Mouse (Mus musculus): ENCODE results near the gene Ndufb7. TPM values are rescaled to one million over a fixed set of nuclear protein-coding genes. Genes with fewer than 3 reads are reported as not detected.

The Ndufb7 gene
- total and polyA plus RNA-seq, 2 experiments from 2014 or later = 155 to 392 TPM

DNA sequence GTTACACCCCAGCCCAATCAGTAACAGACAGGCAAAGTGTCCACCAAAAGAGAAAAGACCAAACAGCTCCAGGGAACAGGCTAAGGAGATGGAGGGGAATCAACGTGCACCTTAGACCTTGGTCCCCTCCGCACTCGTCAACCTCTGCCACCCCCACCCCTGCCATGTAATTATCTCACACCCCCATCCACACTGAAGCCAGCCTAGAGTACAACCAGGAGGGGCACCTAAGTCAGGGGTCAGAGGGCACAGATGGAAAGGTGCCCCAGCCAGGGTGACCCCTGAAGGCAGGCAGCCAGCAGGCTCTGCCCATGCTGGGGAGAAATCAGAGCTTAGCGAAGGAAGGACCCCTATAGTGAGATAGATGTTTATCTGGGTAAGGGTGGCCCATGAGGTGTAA, 10.4 kb downstream of the Ndufb7 start:
- no peak for TF ChIP-seq CTCF (IDR thresholded peaks at IDR 0.05; ENCODE audit: low read depth)
- Histone ChIP-seq H3K4me1 (ENCODE audit: insufficient read depth) (0 out of 2 replicates have a peak, but pooled peaks cover 3% of the 10 kb centered on the region), H3K36me3 (ENCODE audit: insufficient read depth) (peaks cover 25% of the 10 kb centered on the region), H3K9ac (no peak overlapping the region), H3K4me2 (ENCODE audit: low read depth) (no peak overlapping the region), H3K27me3 (ENCODE audit: insufficient read depth, low read length) (no peaks in the 10 kb centered on the region), H3K9me3 (ENCODE audit: low read length) (no peaks in the 10 kb centered on the region), H3K27ac (ENCODE audit: low read depth, low read length) (no peak overlapping the region), H3K4me3 (ENCODE audit: low read depth, low read length) (no peak overlapping the region)
- WGBS = 80% methylated on average over 4 of the region's 4 CpGs
- DNase-seq (no peak), ATAC-seq (no peak)

DNA sequence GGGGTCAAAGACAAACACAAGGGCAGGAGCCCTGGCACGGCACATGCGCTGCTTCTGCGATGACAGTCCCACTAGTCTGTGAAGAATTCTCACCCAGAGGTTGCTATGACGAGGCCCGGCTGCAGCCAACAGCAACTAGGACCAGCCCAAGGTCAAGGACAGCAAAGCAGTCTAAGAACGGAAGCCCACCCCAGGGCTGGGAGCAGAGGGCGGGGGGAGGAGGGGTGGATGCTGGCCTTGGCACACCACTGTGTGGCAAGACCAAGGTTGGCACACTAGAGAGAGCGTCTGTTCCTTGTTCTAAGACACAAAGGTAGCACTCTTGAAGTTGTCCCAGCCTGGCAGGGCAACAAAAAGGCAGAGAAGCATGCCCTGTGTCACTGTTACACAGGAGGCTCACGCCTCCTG, 10.9 kb downstream of the Ndufb7 start:
- Histone ChIP-seq H3K4me1 (ENCODE audit: insufficient read depth) (0 out of 2 replicates have a peak, but pooled peaks cover 3% of the 10 kb centered on the region), H3K9ac (no peak overlapping the region), H3K4me2 (ENCODE audit: low read depth) (no peak overlapping the region), H3K27me3 (ENCODE audit: insufficient read depth, low read length) (no peaks in the 10 kb centered on the region), H3K27ac (ENCODE audit: low read depth, low read length) (no peak overlapping the region), H3K36me3 (ENCODE audit: insufficient read depth) (peaks cover 20% of the 10 kb centered on the region), H3K4me3 (ENCODE audit: low read depth, low read length) (no peak overlapping the region), H3K9me3 (ENCODE audit: low read length) (no peaks in the 10 kb centered on the region)
- DNase-seq (no peak), ATAC-seq (peak; percentile 30)
- no peak for TF ChIP-seq CTCF (IDR thresholded peaks at IDR 0.05; ENCODE audit: low read depth)
- 53% methylated on average over 9 of the region's 9 CpGs for WGBS

DNA sequence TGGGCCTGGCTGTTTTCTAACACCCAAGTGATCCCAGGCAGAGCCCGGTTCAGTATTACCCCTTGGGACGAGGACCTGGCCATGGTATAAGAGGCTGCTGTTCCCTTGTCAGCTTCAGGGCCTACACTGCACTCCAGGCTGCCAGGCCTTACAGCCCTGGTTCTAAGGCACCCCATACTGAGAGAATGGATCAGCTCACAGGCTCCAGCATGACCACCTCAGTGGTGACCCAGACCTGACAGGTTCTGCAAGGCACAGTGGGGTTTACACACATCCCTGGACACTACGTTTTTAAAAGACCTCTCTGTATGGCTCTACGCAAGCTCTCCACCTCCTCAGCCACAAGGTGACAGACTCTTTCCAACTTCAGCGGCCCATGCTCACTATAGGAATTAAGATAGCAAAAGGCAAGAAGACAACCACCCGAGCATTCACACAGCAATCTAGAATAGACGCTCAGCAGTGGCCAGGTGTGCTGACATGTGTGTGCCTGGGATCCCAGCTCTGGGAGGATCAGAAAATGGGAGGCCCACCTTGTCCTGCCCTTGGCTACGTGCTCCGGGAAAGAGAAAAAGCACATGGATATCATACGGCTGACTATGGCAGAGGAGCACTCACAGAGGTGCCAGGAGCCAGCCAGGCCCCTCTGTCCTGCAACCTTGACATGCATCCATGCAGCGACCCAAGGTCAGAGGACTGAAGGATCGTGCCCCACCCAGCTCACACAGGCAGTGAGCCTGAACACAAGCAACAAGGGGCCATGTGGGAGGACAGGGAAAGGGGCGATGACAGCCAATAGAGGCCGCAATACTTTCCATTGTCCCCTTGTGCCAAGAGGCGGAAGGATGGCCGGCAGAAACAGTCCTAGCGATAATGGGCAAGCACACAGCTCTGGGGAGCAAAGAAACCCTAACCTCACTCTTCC, 11.9 kb downstream of the Ndufb7 start:
- H3K4me1 ChIP-seq (ENCODE audit: insufficient read depth) = 0 out of 2 replicates have a peak, but pooled peaks cover 3% of the 10 kb centered on the region
- no peak for DNase-seq
- H3K9me3 ChIP-seq (ENCODE audit: low read length) = no peaks in the 10 kb centered on the region
- no peak overlapping the region for H3K9ac ChIP-seq
- H3K4me3 ChIP-seq (ENCODE audit: low read depth, low read length) = no peak overlapping the region
- no peak for ATAC-seq
- no peaks in the 10 kb centered on the region for H3K27me3 ChIP-seq (ENCODE audit: insufficient read depth, low read length)
- H3K4me2 ChIP-seq (ENCODE audit: low read depth) = no peak overlapping the region
- peaks cover 13% of the 10 kb centered on the region for H3K36me3 ChIP-seq (ENCODE audit: insufficient read depth)
- 73% methylated on average over 17 of the region's 17 CpGs for WGBS
- H3K27ac ChIP-seq (ENCODE audit: low read depth, low read length) = no peak overlapping the region
- no peak for TF ChIP-seq CTCF (IDR thresholded peaks at IDR 0.05; ENCODE audit: low read depth)

DNA sequence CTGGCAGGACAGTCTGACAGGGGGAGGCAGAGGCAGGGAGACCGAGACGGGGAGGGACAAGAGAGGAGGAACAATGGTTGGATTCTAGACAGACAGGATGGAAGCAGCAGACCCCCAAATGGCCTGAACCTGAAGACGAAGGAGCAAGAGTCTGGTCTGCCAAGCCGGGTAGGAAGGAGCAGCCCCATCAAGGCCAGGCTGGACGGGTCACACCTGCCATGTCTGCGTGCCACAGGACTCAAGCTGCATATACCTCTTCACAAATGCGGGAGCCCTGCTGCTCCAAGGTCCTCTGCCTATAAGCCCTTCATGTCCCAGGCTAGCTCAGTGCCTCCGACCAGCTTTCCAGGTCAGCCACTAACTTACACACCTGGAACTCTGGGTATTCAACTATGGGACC, 13.2 kb downstream of the Ndufb7 start:
- no peak overlapping the region for H3K4me3 ChIP-seq (ENCODE audit: low read depth, low read length)
- H3K27me3 ChIP-seq (ENCODE audit: insufficient read depth, low read length) = no peaks in the 10 kb centered on the region
- peaks cover 7% of the 10 kb centered on the region for H3K36me3 ChIP-seq (ENCODE audit: insufficient read depth)
- no peak overlapping the region for H3K27ac ChIP-seq (ENCODE audit: low read depth, low read length)
- no peak overlapping the region for H3K9ac ChIP-seq
- TF ChIP-seq CTCF (IDR thresholded peaks at IDR 0.05; ENCODE audit: low read depth) = no peak
- no peak for DNase-seq
- no peak for ATAC-seq
- WGBS = 93% methylated on average over 8 of the region's 8 CpGs
- H3K4me1 ChIP-seq (ENCODE audit: insufficient read depth) = 0 out of 2 replicates have a peak, but pooled peaks cover 3% of the 10 kb centered on the region
- no peak overlapping the region for H3K4me2 ChIP-seq (ENCODE audit: low read depth)
- no peaks in the 10 kb centered on the region for H3K9me3 ChIP-seq (ENCODE audit: low read length)

DNA sequence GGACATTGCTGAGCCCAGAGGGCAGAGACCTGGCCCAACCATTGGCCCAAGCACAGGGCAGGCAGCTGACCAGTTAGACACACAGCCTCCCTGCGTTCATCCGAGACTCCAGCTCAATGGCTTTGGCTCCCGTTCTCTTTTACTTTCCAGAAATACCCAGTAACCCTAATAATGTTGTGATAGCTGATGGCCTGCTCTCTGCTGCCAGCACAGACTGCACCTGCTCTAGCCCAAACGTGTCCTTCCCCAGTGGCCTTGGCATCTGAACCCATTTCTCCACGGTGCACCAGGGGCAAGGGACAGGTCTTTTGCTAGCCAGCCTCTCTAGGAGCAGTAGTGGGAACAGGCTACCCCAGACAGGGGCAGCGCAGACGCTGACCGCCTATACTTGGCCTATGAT, 14.4 kb downstream of the Ndufb7 start:
- Histone ChIP-seq H3K27me3 (ENCODE audit: insufficient read depth, low read length) (no peaks in the 10 kb centered on the region), H3K27ac (ENCODE audit: low read depth, low read length) (no peak overlapping the region), H3K36me3 (ENCODE audit: insufficient read depth) (peaks cover 7% of the 10 kb centered on the region), H3K4me1 (ENCODE audit: insufficient read depth) (0 out of 2 replicates have a peak, but pooled peaks cover 3% of the 10 kb centered on the region), H3K9me3 (ENCODE audit: low read length) (no peaks in the 10 kb centered on the region), H3K4me3 (ENCODE audit: low read depth, low read length) (no peak overlapping the region), H3K4me2 (ENCODE audit: low read depth) (no peak overlapping the region), H3K9ac (no peak overlapping the region)
- no peak for DNase-seq
- ATAC-seq = no peak
- 86% methylated on average over 8 of the region's 8 CpGs for WGBS
- no peak for TF ChIP-seq CTCF (IDR thresholded peaks at IDR 0.05; ENCODE audit: low read depth)

DNA sequence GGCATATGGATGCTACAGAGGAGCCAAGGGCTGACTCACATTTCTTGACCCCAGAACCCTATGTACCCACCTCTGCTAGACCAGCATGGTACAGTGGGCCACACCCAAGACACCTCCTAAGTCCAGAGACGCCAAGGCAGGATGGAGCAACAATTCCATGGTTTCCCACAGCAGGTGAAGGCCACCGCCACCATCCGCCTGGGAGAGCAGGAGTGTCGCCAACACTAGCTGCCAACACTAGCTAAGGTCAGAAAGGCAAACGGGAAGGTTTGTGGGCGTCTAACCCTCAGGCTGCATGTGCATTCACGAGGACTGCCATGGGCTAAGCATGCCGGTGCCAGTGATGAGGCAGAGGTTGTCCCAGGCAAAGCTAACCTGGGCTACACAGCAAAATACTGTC, 15.8 kb downstream of the Ndufb7 start:
- no peak overlapping the region for H3K9ac ChIP-seq
- peaks cover 7% of the 10 kb centered on the region for H3K36me3 ChIP-seq (ENCODE audit: insufficient read depth)
- H3K4me1 ChIP-seq (ENCODE audit: insufficient read depth) = 0 out of 2 replicates have a peak, but pooled peaks cover 3% of the 10 kb centered on the region
- 84% methylated on average over 8 of the region's 8 CpGs for WGBS
- H3K27me3 ChIP-seq (ENCODE audit: insufficient read depth, low read length) = no peaks in the 10 kb centered on the region
- H3K9me3 ChIP-seq (ENCODE audit: low read length) = no peaks in the 10 kb centered on the region
- ATAC-seq (no peak), DNase-seq (no peak)
- H3K4me3 ChIP-seq (ENCODE audit: low read depth, low read length) = no peak overlapping the region
- H3K4me2 ChIP-seq (ENCODE audit: low read depth) = no peak overlapping the region
- no peak for TF ChIP-seq CTCF (IDR thresholded peaks at IDR 0.05; ENCODE audit: low read depth)
- no peak overlapping the region for H3K27ac ChIP-seq (ENCODE audit: low read depth, low read length)

DNA sequence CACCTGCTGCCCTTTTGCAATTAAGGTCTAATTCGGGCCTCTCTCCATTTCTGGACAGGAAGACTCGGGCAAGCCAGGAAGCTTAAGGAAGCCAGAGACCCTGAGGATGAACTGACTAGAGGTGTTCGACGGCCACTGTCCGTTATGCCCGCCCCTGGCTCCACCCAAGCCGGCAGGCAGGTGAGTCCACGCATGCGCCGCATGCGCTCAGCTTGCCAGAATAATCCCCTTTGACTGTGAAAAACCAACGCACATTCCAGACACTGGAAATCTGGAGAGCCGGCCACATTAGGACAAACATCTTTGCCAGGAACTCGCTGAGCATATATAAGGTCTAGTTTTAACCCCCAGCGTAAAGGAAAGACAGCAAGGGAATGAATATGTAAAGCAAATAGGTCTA, 16.8 kb downstream of the Ndufb7 start:
- Histone ChIP-seq H3K27ac (ENCODE audit: low read depth, low read length) (no peak overlapping the region), H3K9ac (no peak overlapping the region), H3K36me3 (ENCODE audit: insufficient read depth) (peaks cover 10% of the 10 kb centered on the region), H3K9me3 (ENCODE audit: low read length) (no peaks in the 10 kb centered on the region), H3K27me3 (ENCODE audit: insufficient read depth, low read length) (no peaks in the 10 kb centered on the region), H3K4me1 (ENCODE audit: insufficient read depth) (no peaks in the 10 kb centered on the region), H3K4me2 (ENCODE audit: low read depth) (no peak overlapping the region), H3K4me3 (ENCODE audit: low read depth, low read length) (no peak overlapping the region)
- 88% methylated on average over 15 of the region's 15 CpGs for WGBS
- no peak for DNase-seq
- no peak for TF ChIP-seq CTCF (IDR thresholded peaks at IDR 0.05; ENCODE audit: low read depth)
- ATAC-seq = no peak

Data from forebrain, postnatal 0 days (tissue).